Mouse (Mus musculus) heart, embryonic 14.5 days (tissue): Measurements from ENCODE around the gene Arhgef16. TPM values are rescaled to one million over a fixed set of nuclear protein-coding genes. Genes with fewer than 3 reads are reported as not detected.

Source experiments
- ATAC-seq: fragments of 200-750 bp; cut with Nextera tagmentation; 2 replicates; pipeline ENCODE4 v1.8.0; 2017; ENCODE audit warnings: low read depth, moderate TSS enrichment; ENCODE audit not compliant: insufficient number of reproducible peaks, insufficient read depth, low FRiP score
- H3K27ac ChIP-seq, 2 experiments: fragments of 200-500 bp in 1 of 2; fragments of 300-500 bp in 1 of 2; sonication (generic) in 1 of 2; replicated peaks in 1 of 2; 2 replicates each; pipeline ENCODE4 v1.5.1; 2012 to 2014; ENCODE audit warnings: low read depth in 2 of 2, low read length in 2 of 2, control low read depth in 1 of 2, mild to moderate bottlenecking in 1 of 2, mixed read lengths in 1 of 2; ENCODE audit not compliant: control insufficient read depth in 1 of 2, insufficient read depth in 1 of 2
- H3K27me3 ChIP-seq: fragments of 300-500 bp; sonication (generic); 2 replicates; pipeline ENCODE4 v1.6.1; 2014; ENCODE audit warnings: mild to moderate bottlenecking, low read length, control low read depth; ENCODE audit not compliant: control insufficient read depth, insufficient read depth
- H3K36me3 ChIP-seq: fragments of 300-500 bp; sonication (generic); 2 replicates; pipeline ENCODE4 v1.6.1; 2014; ENCODE audit warnings: mild to moderate bottlenecking, control low read depth, low read length, mixed read lengths; ENCODE audit not compliant: control insufficient read depth, insufficient read depth
- H3K4me1 ChIP-seq, 2 experiments: fragments of 200-500 bp in 1 of 2; fragments of 300-500 bp in 1 of 2; sonication (generic) in 1 of 2; 2 replicates each; pipeline ENCODE4 v1.6.1; 2012 to 2014; ENCODE audit warnings: low read length in 2 of 2, control low read depth in 1 of 2, mixed read lengths in 1 of 2; ENCODE audit not compliant: control insufficient read depth in 2 of 2, insufficient read depth in 2 of 2
- H3K4me2 ChIP-seq: fragments of 300-500 bp; sonication (generic); 2 replicates; pipeline ENCODE4 v1.6.1; 2014; ENCODE audit warnings: mild to moderate bottlenecking, low read length
- H3K4me3 ChIP-seq, 2 experiments: fragments of 200-500 bp in 1 of 2; fragments of 300-500 bp in 1 of 2; sonication (generic) in 1 of 2; 2 replicates each; pipeline ENCODE4 v1.5.1; 2012 to 2014; ENCODE audit warnings: low read length in 2 of 2, mild to moderate bottlenecking in 2 of 2, control low read depth in 1 of 2, low read depth in 1 of 2, moderate library complexity in 1 of 2; ENCODE audit not compliant: control insufficient read depth in 1 of 2, insufficient read depth in 1 of 2
- H3K9ac ChIP-seq: fragments of 300-500 bp; sonication (generic); 2 replicates; pipeline ENCODE4 v1.6.1; 2014; ENCODE audit warnings: mild to moderate bottlenecking, low read length
- H3K9me3 ChIP-seq: fragments of 300-500 bp; sonication (generic); 2 replicates; pipeline ENCODE4 v1.6.1; 2016; ENCODE audit warnings: low read length, control low read depth; ENCODE audit not compliant: control insufficient read depth
- WGBS: fragments of 180-500 bp; shearing (Covaris S2); extraction: QIAGEN DNeasy Blood & Tissue Kit; methylation state at CpG from one replicate; pipeline ENCODE4 v1.1.7; 2014; 5-methylcytosine and 5-hydroxymethylcytosine counted together
- polyA plus RNA-seq: library from polyadenylated mRNA; unstranded; fragments of >200 nt; fragmentation: Nextera tagmentation; extraction: Ambion mirVana; gene quantifications from 2 replicates; pipeline ENCODE4 v1.2.1, GENCODE M21; 2014

Gene Arhgef16
- polyA plus RNA-seq, 1 experiment from 2014 or later, result 0.97 TPM

DNA sequence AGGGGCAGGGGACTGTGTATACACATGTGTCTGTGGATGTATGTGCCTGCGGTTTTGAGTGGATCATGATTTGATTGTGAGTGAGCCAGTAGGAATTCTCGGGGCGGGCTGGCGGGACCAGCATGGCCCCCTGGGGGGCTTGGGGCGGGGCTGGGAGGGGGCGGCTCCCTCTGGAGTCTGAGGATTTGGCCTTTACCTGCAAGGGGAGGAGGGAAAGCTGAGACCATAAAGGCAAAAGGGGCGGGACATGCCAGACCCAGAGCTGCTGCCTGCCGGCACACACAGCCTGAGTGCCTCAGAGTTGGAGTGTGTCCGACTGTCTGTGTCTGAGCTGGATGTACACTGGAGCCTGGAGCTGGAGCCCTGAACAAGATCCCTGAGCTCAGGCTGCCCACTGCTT, 64.2 kb downstream of the Arhgef16 start:
- Histone ChIP-seq H3K27me3 (no peaks in the 10 kb centered on the region), H3K27ac (0 out of 4 replicates have a peak overlapping the region, but pooled peaks of 1 of the 2 experiments have one; percentile 12), H3K9ac (peak overlapping the region; percentile 59), H3K36me3 (no peaks in the 10 kb centered on the region), H3K4me2 (peak overlapping the region; percentile 61), H3K4me1 (peaks cover 33 to 38% of the 10 kb centered on the region in 2 experiments), H3K4me3 (peak overlapping the region; percentile 11 to 22; a peak in 2 of 4 replicates), H3K9me3 (no peaks in the 10 kb centered on the region)
- 3% methylated on average over 9 of the region's 9 CpGs for WGBS
- ATAC-seq, result peak; percentile 30; the same call in 1 of the 2 replicates

- Histone ChIP-seq H3K9ac (peak overlapping the region; percentile 59), H3K4me2 (peak overlapping the region; percentile 61), H3K9me3 (no peaks in the 10 kb centered on the region), H3K4me3 (peak overlapping the region in 1 of 2 experiments; percentile 22; a peak in 1 of 4 replicates), H3K27ac (0 out of 4 replicates have a peak overlapping the region, but pooled peaks of 1 of the 2 experiments have one; percentile 12), H3K36me3 (no peaks in the 10 kb centered on the region), H3K4me1 (peaks cover 37 to 42% of the 10 kb centered on the region in 2 experiments), H3K27me3 (no peaks in the 10 kb centered on the region)
- ATAC-seq, result no peak
- WGBS, result 14% methylated on average over 10 of the region's 10 CpGs
These were observed 64.6 kb downstream of the Arhgef16 start for GRCm38 (mm10) chr4:154236893-154237292.

GRCm38 (mm10) chr4:154236001-154236400, 65.5 kb downstream of the Arhgef16 start:
- 82% methylated on average over 3 of the region's 3 CpGs for WGBS

GRCm38 (mm10) chr4:154232295-154232694, 69.2 kb downstream of the Arhgef16 start:
- Histone ChIP-seq H3K9ac (no peak overlapping the region), H3K27me3 (no peaks in the 10 kb centered on the region), H3K4me1 (peaks cover 52 to 55% of the 10 kb centered on the region in 2 experiments), H3K4me2 (no peak overlapping the region), H3K9me3 (no peaks in the 10 kb centered on the region), H3K27ac (peak overlapping the region; percentile 14; a peak in 1 of 4 replicates), H3K36me3 (no peaks in the 10 kb centered on the region), H3K4me3 (no peak overlapping the region)
- WGBS, result 29% methylated on average over 4 of the region's 4 CpGs
- peak; percentile 15; the same call in 1 of the 2 replicates for ATAC-seq

More at GRCm38 (mm10) chr4:154236001-154236400, 65.5 kb downstream of the Arhgef16 start:
- no peak overlapping the region for H3K4me2 ChIP-seq
- H3K9me3 ChIP-seq, result no peaks in the 10 kb centered on the region
- peaks cover 41 to 45% of the 10 kb centered on the region in 2 experiments for H3K4me1 ChIP-seq
- H3K27me3 ChIP-seq, result no peaks in the 10 kb centered on the region
- no peak for ATAC-seq
- no peak overlapping the region for H3K4me3 ChIP-seq
- H3K27ac ChIP-seq, result no peak overlapping the region
- H3K36me3 ChIP-seq, result no peaks in the 10 kb centered on the region
- no peak overlapping the region for H3K9ac ChIP-seq

DNA sequence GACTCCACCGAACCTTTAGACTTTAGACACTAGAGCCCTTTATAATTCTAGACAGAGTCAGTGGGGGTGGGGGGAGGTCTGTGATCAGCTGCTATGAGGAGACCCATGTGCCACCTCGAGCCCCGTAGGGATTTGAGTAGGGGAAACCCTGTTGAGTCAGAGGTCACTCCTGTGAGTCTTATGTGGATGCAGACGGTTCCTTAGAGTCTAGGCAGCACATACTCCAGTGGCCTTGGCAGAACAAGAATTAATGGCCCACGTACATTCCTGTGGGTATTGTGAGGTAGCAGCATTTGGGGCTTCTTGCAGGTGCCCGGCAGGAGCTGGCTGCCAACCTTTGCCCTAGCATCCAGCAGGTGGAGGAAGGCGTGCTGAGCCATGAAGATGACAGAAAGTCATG, 70.1 kb downstream of the Arhgef16 start:
- Histone ChIP-seq H3K27me3 (no peaks in the 10 kb centered on the region), H3K4me2 (no peak overlapping the region), H3K9ac (no peak overlapping the region), H3K9me3 (no peaks in the 10 kb centered on the region), H3K27ac (no peak overlapping the region), H3K4me1 (peaks cover 47 to 49% of the 10 kb centered on the region in 2 experiments), H3K36me3 (no peaks in the 10 kb centered on the region), H3K4me3 (no peak overlapping the region)
- WGBS, result 83% methylated on average over 7 of the region's 7 CpGs
- ATAC-seq, result no peak

DNA sequence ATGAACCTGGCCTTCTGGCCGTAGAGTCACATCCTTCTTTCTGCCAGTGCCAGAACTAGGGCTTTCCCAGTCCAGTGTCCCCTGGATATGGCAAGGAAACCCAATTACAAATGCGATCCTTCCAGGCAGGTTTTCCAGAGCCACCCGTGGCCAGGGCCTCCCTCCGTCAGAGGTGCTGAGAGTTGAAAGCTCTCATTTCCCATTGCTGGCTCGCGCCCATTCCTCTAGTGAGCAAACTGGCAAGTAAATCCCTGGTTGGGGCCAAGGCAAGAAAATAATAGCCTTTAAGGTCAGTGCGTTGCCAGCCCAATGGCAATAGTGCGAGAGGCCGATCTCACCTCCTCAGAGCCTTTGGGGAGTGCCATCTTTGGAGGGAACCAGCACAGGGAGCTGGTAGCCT, 71.9 kb downstream of the Arhgef16 start:
- H3K9me3 ChIP-seq, result no peaks in the 10 kb centered on the region
- peaks cover 56 to 57% of the 10 kb centered on the region in 2 experiments for H3K4me1 ChIP-seq
- 87% methylated on average over 9 of the region's 9 CpGs for WGBS
- no peak for ATAC-seq
- no peaks in the 10 kb centered on the region for H3K27me3 ChIP-seq
- no peak overlapping the region for H3K9ac ChIP-seq
- H3K27ac ChIP-seq, result no peak overlapping the region
- H3K4me3 ChIP-seq, result no peak overlapping the region
- no peak overlapping the region for H3K4me2 ChIP-seq
- H3K36me3 ChIP-seq, result no peaks in the 10 kb centered on the region

Other genes starting within 250 kb of the Arhgef16 start
- gene Trp73, start 161.5 kb downstream of the Arhgef16 start, polyA plus RNA-seq, result 0.08 and 0.09 TPM in 2 replicates
- gene Wrap73, start 159.3 kb downstream of the Arhgef16 start, polyA plus RNA-seq, result 20.7 and 23.1 TPM in 2 replicates
- 145 and 148 TPM in 2 replicates for gene Tprgl, start 141.0 kb downstream of the Arhgef16 start, polyA plus RNA-seq
- gene Megf6, start 130.9 kb downstream of the Arhgef16 start, polyA plus RNA-seq, result 33.3 and 39.8 TPM in 2 replicates
- not detected in 2 replicates for gene B230104I21Rik, start 34.5 kb upstream of the Arhgef16 start, polyA plus RNA-seq